Mouse (Mus musculus): ENCODE measurements around the gene Asgr2. TPM values are rescaled to one million over a fixed set of nuclear protein-coding genes. Genes with fewer than 3 reads are reported as not detected.
"Not testable (repeated sequence)": the region's sequence is repeated elsewhere in the genome, so short reads cannot be mapped to it uniquely, and the experiment has no call there.

Gene Asgr2
- polyA plus RNA-seq, 1 experiment from 2014 or later = 48.3 TPM

GRCm38 (mm10) chr11:70129926-70130379 lies 37.5 kb downstream of the Asgr2 start, which contains the start of gene Mgl2:
Mgl2 (plus strand) TSS chr11:70130329.
- no peak for TF ChIP-seq CTCF (IDR thresholded peaks at IDR 0.05; ENCODE audit: low read depth)
- TF ChIP-seq EP300 (IDR thresholded peaks at IDR 0.05; ENCODE audit: low read depth) = no peak
- Histone ChIP-seq H3K4me1 (ENCODE audit: insufficient read depth) (peaks cover 2% of the 10 kb centered on the region; the same call in 1 of the 2 replicates), H3K4me2 (ENCODE audit: low read depth, low read length) (no peak within 1 kb of the TSS; the same call in 1 of the 2 replicates), H3K27ac (ENCODE audit: low read depth) (no peak within 1 kb of the TSS), H3K36me3 (replicated peaks; ENCODE audit: insufficient read depth, low read length) (no peaks in the 10 kb centered on the region), H3K27me3 (ENCODE audit: insufficient read depth, low read length) (no peaks in the 10 kb centered on the region), H3K9ac (replicated peaks) (no peak within 1 kb of the TSS), H3K9me3 (ENCODE audit: low read length) (no peaks in the 10 kb centered on the region), H3K4me3 (ENCODE audit: low read depth, low read length) (no peak within 1 kb of the TSS)
- 32% methylated on average over 9 of the region's 9 CpGs for WGBS (ENCODE audit: insufficient replicate concordance)
- DNase-seq = no peak
- no peak for ATAC-seq

GRCm38 (mm10) chr11:70135001-70135400 lies 42.6 kb downstream of the Asgr2 start:
- not testable (repeated sequence) for DNase-seq; H3K9ac ChIP-seq (replicated peaks); H3K9me3 ChIP-seq (ENCODE audit: low read length); H3K27ac ChIP-seq (ENCODE audit: low read depth); H3K27me3 ChIP-seq (ENCODE audit: insufficient read depth, low read length); ATAC-seq; H3K4me3 ChIP-seq (ENCODE audit: low read depth, low read length); H3K36me3 ChIP-seq (replicated peaks; ENCODE audit: insufficient read depth, low read length); H3K4me1 ChIP-seq (ENCODE audit: insufficient read depth); H3K4me2 ChIP-seq (ENCODE audit: low read depth, low read length)
- WGBS (ENCODE audit: insufficient replicate concordance) = 65% methylated on average over 3 of the region's 3 CpGs

GRCm38 (mm10) chr11:70135925-70136324 lies 43.5 kb downstream of the Asgr2 start:
- 82% methylated on average over 8 of the region's 8 CpGs for WGBS (ENCODE audit: insufficient replicate concordance)
- not testable (repeated sequence) for H3K27me3 ChIP-seq (ENCODE audit: insufficient read depth, low read length); H3K36me3 ChIP-seq (replicated peaks; ENCODE audit: insufficient read depth, low read length); DNase-seq; H3K9me3 ChIP-seq (ENCODE audit: low read length); ATAC-seq; H3K4me2 ChIP-seq (ENCODE audit: low read depth, low read length); H3K27ac ChIP-seq (ENCODE audit: low read depth); H3K4me1 ChIP-seq (ENCODE audit: insufficient read depth); H3K9ac ChIP-seq (replicated peaks); H3K4me3 ChIP-seq (ENCODE audit: low read depth, low read length)

- no peak for DNase-seq
Observed at GRCm38 (mm10) chr11:70139171-70139570, 46.7 kb downstream of the Asgr2 start.

GRCm38 (mm10) chr11:70151072-70151471 lies 58.6 kb downstream of the Asgr2 start:
- H3K27me3 ChIP-seq (ENCODE audit: insufficient read depth, low read length) = no peaks in the 10 kb centered on the region
- TF ChIP-seq CTCF (IDR thresholded peaks at IDR 0.05; ENCODE audit: low read depth) (peak; percentile 39), EP300 (IDR thresholded peaks at IDR 0.05; ENCODE audit: low read depth) (no peak)
- H3K9me3 ChIP-seq (ENCODE audit: low read length) = no peaks in the 10 kb centered on the region
- no peaks in the 10 kb centered on the region for H3K36me3 ChIP-seq (replicated peaks; ENCODE audit: insufficient read depth, low read length)
- 69% methylated on average over 3 of the region's 3 CpGs for WGBS (ENCODE audit: insufficient replicate concordance)
- H3K4me2 ChIP-seq (ENCODE audit: low read depth, low read length) = no peak overlapping the region
- H3K27ac ChIP-seq (ENCODE audit: low read depth) = no peak overlapping the region
- no peak overlapping the region for H3K9ac ChIP-seq (replicated peaks)
- ATAC-seq (no peak), DNase-seq (no peak)
- no peak overlapping the region for H3K4me3 ChIP-seq (ENCODE audit: low read depth, low read length)
- H3K4me1 ChIP-seq (ENCODE audit: insufficient read depth) = no peaks in the 10 kb centered on the region

More at GRCm38 (mm10) chr11:70139171-70139570, 46.7 kb downstream of the Asgr2 start:
- Histone ChIP-seq H3K9ac (replicated peaks) (no peak overlapping the region), H3K4me2 (ENCODE audit: low read depth, low read length) (no peak overlapping the region), H3K9me3 (ENCODE audit: low read length) (no peaks in the 10 kb centered on the region), H3K27me3 (ENCODE audit: insufficient read depth, low read length) (no peaks in the 10 kb centered on the region), H3K4me1 (ENCODE audit: insufficient read depth) (no peaks in the 10 kb centered on the region), H3K36me3 (replicated peaks; ENCODE audit: insufficient read depth, low read length) (no peaks in the 10 kb centered on the region), H3K4me3 (ENCODE audit: low read depth, low read length) (no peak overlapping the region), H3K27ac (ENCODE audit: low read depth) (no peak overlapping the region)
- WGBS (ENCODE audit: insufficient replicate concordance) = 84% methylated on average over 10 of the region's 10 CpGs
- no peak for TF ChIP-seq EP300 (IDR thresholded peaks at IDR 0.05; ENCODE audit: low read depth)
- TF ChIP-seq CTCF (IDR thresholded peaks at IDR 0.05; ENCODE audit: low read depth) = no peak
- ATAC-seq = no peak

Other genes with a start within 250 kb of the Asgr2 start
- gene Plscr3, start 246.3 kb upstream of the Asgr2 start, polyA plus RNA-seq (2015; fragmentation: Nextera tagmentation; extraction: Ambion mirVana) = 20.8 and 23.1 TPM in 2 replicates
- gene Tnk1, start 233.9 kb upstream of the Asgr2 start, polyA plus RNA-seq (2015; fragmentation: Nextera tagmentation; extraction: Ambion mirVana) = 0.28 and 0.69 TPM in 2 replicates
- not detected in 2 replicates for gene Tmem95, start 214.6 kb upstream of the Asgr2 start, polyA plus RNA-seq (2015; fragmentation: Nextera tagmentation; extraction: Ambion mirVana)
- 0.92 and 0.95 TPM in 2 replicates for gene Kctd11, start 211.2 kb upstream of the Asgr2 start, polyA plus RNA-seq (2015; fragmentation: Nextera tagmentation; extraction: Ambion mirVana)
- 6.5 and 7.1 TPM in 2 replicates for gene Acap1, start 197.1 kb upstream of the Asgr2 start, polyA plus RNA-seq (2015; fragmentation: Nextera tagmentation; extraction: Ambion mirVana)
- 0.90 and 1.2 TPM in 2 replicates for gene 2810408A11Rik, start 191.7 kb upstream of the Asgr2 start, polyA plus RNA-seq (2015; fragmentation: Nextera tagmentation; extraction: Ambion mirVana)
- 1.0 and 1.4 TPM in 2 replicates for gene Neurl4, start 191.6 kb upstream of the Asgr2 start, polyA plus RNA-seq (2015; fragmentation: Nextera tagmentation; extraction: Ambion mirVana)
- gene Gps2, start 178.8 kb upstream of the Asgr2 start, polyA plus RNA-seq (2015; fragmentation: Nextera tagmentation; extraction: Ambion mirVana) = 46.1 and 48.9 TPM in 2 replicates
- 872 and 914 TPM in 2 replicates for gene Eif5a, start 170.7 kb upstream of the Asgr2 start, polyA plus RNA-seq (2015; fragmentation: Nextera tagmentation; extraction: Ambion mirVana)
- gene Ybx2, start 156.8 kb upstream of the Asgr2 start, polyA plus RNA-seq (2015; fragmentation: Nextera tagmentation; extraction: Ambion mirVana) = not detected in 2 replicates
- gene Slc2a4, start 144.5 kb upstream of the Asgr2 start, polyA plus RNA-seq (2015; fragmentation: Nextera tagmentation; extraction: Ambion mirVana) = 7.7 and 10.4 TPM in 2 replicates
- gene Cldn7, start 127.9 kb upstream of the Asgr2 start, polyA plus RNA-seq (2015; fragmentation: Nextera tagmentation; extraction: Ambion mirVana) = 4.1 and 4.4 TPM in 2 replicates
- 8.4 and 9.7 TPM in 2 replicates for gene Ctdnep1, start 111.5 kb upstream of the Asgr2 start, polyA plus RNA-seq (2015; fragmentation: Nextera tagmentation; extraction: Ambion mirVana)
- gene Elp5, start 110.1 kb upstream of the Asgr2 start, polyA plus RNA-seq (2015; fragmentation: Nextera tagmentation; extraction: Ambion mirVana) = 40.6 and 42.9 TPM in 2 replicates
- gene Gabarap, start 101.5 kb upstream of the Asgr2 start, polyA plus RNA-seq (2015; fragmentation: Nextera tagmentation; extraction: Ambion mirVana) = 305 and 324 TPM in 2 replicates
- gene Phf23, start 96.9 kb upstream of the Asgr2 start, polyA plus RNA-seq (2015; fragmentation: Nextera tagmentation; extraction: Ambion mirVana) = 19.5 and 25.5 TPM in 2 replicates
- 2.7 and 3.4 TPM in 2 replicates for gene Dvl2, start 92.0 kb upstream of the Asgr2 start, polyA plus RNA-seq (2015; fragmentation: Nextera tagmentation; extraction: Ambion mirVana)
- 345 and 367 TPM in 2 replicates for gene Acadvl, start 77.2 kb upstream of the Asgr2 start, polyA plus RNA-seq (2015; fragmentation: Nextera tagmentation; extraction: Ambion mirVana)
- gene Dlg4, start 75.7 kb upstream of the Asgr2 start, polyA plus RNA-seq (2015; fragmentation: Nextera tagmentation; extraction: Ambion mirVana) = 0.58 and 0.61 TPM in 2 replicates
- gene Asgr1, start 38.6 kb upstream of the Asgr2 start, polyA plus RNA-seq (2015; fragmentation: Nextera tagmentation; extraction: Ambion mirVana) = 458 and 462 TPM in 2 replicates
- 1.5 TPM in 2 replicates for gene Mgl2, start 37.7 kb downstream of the Asgr2 start, polyA plus RNA-seq (2015; fragmentation: Nextera tagmentation; extraction: Ambion mirVana)
- 0.46 and 0.81 TPM in 2 replicates for gene Clec10a, start 63.6 kb downstream of the Asgr2 start, polyA plus RNA-seq (2015; fragmentation: Nextera tagmentation; extraction: Ambion mirVana)
- gene Slc16a11, start 120.1 kb downstream of the Asgr2 start, polyA plus RNA-seq (2015; fragmentation: Nextera tagmentation; extraction: Ambion mirVana) = 1.4 and 1.8 TPM in 2 replicates
- 1.3 and 1.9 TPM in 2 replicates for gene Slc16a13, start 128.4 kb downstream of the Asgr2 start, polyA plus RNA-seq (2015; fragmentation: Nextera tagmentation; extraction: Ambion mirVana)
- gene Bcl6b, start 137.2 kb downstream of the Asgr2 start, polyA plus RNA-seq (2015; fragmentation: Nextera tagmentation; extraction: Ambion mirVana) = 1.4 and 1.8 TPM in 2 replicates
- gene 0610010K14Rik, start 145.3 kb downstream of the Asgr2 start, polyA plus RNA-seq (2015; fragmentation: Nextera tagmentation; extraction: Ambion mirVana) = 48.9 and 55.2 TPM in 2 replicates
- gene Gm21988, start 147.2 kb downstream of the Asgr2 start, polyA plus RNA-seq (2015; fragmentation: Nextera tagmentation; extraction: Ambion mirVana) = 5.4 and 5.8 TPM in 2 replicates
- 241 TPM in 2 replicates for gene Rnasek, start 147.2 kb downstream of the Asgr2 start, polyA plus RNA-seq (2015; fragmentation: Nextera tagmentation; extraction: Ambion mirVana)
- gene Alox12, start 162.7 kb downstream of the Asgr2 start, polyA plus RNA-seq (2015; fragmentation: Nextera tagmentation; extraction: Ambion mirVana) = 17.8 and 20.0 TPM in 2 replicates
- 0.08 TPM in 1 of 2 replicates, not detected in the other for gene Alox12e, start 230.0 kb downstream of the Asgr2 start, polyA plus RNA-seq (2015; fragmentation: Nextera tagmentation; extraction: Ambion mirVana)